Mouse (Mus musculus) gastrocnemius, adult 18-20 months (tissue): ENCODE data around the gene Ttpal. TPM values are rescaled to one million over a fixed set of nuclear protein-coding genes. Genes with fewer than 3 reads are reported as not detected.

Experiments used
- DNase-seq: peaks from one replicate; pipeline ENCODE4 v3.0.0; 2021; ENCODE audit warnings: low spot score
- total RNA-seq, 2 experiments: library from RNA; stranded (reverse); gene quantifications; 2 replicates each; pipeline ENCODE4 v1.2.3; 2021

Ttpal gene
- total RNA-seq, 2 experiments from 2014 or later = 4.2 to 4.9 TPM

DNA sequence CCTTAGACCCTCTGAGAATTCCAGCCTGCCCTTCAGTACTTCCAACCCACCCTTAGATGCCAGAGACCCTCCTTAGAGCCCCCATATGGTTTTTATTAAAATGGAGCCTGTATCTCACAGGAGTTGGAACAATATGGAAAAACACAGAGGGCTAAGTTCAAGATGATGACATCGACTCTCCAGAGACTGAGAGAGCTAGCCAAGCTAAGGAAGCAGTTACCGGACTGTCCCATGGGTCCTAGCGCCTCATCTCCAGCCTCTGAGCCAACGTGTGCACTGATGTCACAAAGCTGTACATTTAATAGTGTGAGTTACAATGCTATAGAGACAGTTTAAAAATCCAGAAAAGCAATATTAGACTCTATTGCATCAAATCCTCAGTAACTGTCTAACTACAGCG is 11.1 kb upstream of the Ttpal start:
- DNase-seq = no peak

DNA sequence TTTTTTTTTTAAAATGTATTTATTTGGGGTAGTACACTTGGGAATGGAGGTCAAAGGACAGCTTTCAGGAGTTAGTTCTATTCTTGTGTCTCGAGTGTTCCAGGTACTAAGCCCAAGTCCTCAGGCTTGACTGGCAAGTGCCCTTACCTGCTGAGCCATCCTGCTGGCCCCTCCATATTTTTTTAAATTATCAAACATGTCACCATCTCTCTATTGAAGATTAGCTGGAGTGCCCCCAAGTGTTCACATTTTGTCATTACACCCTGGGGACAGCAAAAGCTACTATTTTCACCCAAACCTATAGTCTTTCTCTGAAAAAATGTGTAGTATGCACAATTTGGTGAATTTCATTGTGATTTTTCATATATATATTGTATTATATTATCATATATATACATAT is 10.0 kb upstream of the Ttpal start:
- DNase-seq = no peak

DNA sequence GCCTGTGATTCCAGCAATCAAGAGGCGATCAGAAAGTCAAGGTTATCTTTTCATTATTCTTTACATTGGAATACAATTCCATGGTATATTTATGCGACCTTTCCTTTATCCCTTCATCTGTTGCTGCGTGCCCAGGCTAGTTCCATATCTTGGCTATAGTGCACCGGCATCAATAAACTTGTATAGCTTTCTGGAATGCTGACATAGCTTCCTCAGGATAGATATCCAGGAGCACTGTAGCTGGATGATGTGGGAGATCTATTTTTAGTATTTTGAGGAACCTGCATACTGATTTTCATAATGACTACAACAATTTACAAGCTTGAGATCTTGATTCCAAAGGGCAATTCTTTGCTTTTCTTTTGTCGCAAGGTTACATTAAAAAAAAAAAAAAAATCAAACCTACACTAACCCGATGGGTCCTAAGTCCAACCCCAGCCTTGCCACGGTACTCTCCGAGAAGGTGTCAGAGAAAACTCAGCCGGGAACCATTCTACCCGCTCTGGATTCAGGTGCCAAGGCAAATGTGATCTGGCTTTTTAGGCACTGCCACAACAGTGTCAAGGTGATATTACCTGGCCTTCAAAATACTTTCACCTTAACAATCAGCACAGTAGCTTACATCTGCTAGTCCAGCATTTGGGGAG is 8.4 kb upstream of the Ttpal start:
- DNase-seq = no peak

DNA sequence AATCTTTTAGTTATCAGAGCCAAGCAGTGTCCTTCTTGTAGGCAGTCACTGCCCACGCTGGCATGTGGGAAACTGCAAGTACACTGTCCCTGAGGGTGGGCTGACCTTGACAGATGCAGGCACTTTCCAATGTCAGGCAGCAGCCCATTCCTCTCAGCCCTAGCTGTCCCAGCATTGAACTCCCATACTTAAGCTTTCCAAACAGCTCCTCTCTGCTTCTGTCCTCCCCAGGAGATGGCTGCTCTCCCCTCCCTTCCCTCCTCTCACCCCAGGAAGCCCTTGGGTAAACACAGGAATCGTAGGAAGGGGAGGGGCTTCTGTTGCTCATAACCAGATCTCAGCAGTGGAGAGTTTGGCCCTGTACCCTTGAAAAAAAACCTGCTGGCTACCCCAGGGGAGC is 7.0 kb upstream of the Ttpal start:
- peak; percentile 48 for DNase-seq

DNA sequence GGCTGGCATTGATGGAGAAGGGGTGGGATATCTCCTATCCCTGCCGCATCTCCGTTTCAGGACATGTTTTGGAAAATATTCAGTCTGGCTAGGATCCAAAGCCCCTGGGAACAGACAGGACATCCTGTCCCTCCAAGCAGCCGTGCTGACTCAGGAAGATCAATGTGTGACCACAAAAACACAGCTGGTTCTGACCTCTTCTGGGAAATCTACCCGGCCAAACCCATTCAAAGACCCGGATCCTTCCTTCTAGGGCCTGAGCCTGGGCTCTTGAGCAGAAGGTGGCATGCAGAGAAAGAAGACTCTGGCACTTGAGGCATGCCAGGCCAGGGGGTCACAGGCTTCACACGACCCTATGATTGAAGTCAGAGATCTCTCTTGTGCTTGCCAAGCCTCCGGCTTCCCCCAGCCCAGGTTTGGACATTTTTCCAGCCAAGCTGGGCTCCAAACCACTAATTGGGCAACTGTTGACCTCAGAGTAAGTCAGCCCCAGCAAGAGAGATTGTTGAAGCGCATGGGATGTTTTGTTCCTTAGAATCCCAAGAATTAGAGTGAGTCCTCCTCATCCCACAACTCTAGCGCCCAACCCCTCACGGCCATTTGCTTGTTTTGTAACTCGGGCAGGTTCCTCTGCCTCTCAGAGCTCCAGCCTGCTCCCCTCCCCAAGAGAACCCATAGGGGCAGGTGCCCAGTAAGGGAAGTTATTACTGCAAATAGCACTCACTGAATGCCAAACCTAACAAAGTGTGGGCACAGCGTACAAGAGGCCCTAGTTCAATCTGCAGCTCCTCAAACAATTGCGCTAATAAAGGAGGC is 5.8 kb upstream of the Ttpal start:
- peak; percentile 92 for DNase-seq

DNA sequence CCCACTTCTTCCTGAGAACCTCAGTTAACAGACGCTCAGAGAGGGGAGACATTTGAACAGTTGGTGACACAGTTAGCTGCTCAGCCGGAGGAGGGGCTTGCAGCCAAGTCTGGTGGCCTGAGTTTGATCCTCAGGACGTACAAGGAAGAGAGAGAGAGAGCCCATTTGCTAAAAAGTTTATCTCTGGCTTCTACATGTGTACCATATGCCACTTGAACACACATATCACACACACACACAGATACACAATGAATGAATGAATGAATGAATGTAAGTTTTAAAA is 5.3 kb upstream of the Ttpal start:
- DNase-seq = no peak

DNA sequence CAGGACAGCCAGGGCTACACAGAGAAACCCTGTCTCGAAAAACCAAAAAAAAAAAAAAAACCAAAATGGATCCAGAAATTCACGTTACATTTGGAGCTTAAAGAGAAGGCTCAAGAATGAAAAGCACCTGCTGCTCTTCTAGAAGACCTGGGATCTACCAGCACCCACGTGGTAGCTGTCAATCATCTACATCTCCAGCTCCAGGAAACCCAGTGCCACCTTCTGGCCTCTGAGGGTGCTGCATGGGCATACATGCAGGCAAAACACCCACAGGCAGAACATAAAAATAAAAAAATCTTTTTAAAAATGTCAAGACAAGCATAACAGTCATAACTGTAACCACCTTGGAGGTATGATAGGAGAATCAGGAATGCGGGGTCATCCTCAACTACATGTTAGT is 4.5 kb upstream of the Ttpal start:
- no peak for DNase-seq

DNA sequence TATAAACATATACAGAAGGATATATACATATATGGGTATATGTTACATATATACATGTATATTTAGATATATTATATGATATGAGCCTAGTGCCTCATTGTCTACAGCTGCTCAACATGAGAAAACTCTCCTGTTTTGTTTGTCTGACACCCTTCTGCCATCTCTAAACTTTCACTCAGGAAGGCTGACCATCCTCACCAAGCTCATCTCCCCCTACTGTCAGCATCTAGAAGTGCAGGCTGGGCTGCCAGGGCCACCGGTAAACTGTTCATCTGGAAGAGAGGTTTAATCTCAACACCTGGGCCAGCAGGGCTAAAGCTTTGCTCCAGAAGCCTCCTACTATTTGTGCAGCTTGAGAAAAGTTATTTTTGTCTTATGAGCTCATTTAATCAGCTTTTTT is 2.9 kb upstream of the Ttpal start:
- peak; percentile 79 for DNase-seq

DNA sequence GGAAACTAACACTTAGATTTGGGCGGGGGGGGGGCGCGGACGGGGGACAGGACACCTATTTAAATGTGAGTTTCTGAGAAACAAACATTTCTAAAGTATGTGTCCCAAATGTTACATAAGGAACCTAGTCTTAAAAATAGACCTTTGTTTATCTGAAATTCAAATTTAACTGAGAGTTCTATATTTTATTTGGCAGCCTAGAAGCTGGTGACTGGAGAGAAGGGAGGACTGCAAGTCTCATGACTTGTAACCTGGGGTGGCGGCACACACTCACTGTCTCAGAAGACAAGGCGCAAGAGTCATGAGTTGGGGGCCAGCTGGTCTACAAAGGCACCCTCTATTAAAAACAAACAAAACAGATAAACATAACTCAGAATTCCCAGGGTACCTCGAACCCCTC is 1.0 kb upstream of the Ttpal start:
- DNase-seq = no peak

DNA sequence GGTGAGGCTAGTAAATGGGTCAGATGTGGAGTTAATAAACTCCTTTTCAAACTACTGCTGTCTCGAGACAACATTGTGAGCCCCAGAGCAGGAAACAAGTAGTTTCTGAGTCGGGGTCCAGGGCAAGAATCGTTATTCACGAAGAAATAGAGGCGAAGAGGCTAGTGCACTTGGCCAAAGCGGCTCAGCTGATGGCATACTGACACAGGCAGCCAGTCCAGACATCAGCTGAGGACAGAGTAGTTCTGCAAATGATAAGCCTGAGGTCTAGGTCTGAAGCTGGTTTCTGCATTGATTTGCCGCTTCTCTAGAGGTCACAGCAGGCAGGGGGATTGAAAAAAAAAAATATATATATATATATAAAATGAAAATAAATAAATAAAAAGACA is 408 bp upstream of the Ttpal start:
- no peak for DNase-seq

DNA sequence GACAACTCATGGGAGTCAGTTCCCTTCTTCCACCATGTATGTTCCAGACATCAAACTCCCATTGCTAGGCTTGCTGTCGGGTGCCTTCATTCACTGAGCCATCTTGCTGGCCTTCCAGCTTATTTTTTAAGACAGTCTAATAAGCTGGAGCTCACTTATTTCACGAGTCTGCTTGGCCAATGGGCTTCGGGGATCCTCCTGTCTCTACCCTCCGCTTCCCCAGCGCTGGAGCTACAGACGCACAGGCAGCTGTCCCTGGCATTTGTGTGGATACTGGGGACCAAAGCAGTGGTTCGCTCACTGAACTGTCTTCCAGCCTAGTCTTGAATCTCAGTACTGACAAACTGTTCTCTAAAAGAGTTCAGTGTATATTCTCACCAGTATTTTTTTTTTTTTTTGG is 4.0 kb downstream of the Ttpal start:
- DNase-seq = no peak

DNA sequence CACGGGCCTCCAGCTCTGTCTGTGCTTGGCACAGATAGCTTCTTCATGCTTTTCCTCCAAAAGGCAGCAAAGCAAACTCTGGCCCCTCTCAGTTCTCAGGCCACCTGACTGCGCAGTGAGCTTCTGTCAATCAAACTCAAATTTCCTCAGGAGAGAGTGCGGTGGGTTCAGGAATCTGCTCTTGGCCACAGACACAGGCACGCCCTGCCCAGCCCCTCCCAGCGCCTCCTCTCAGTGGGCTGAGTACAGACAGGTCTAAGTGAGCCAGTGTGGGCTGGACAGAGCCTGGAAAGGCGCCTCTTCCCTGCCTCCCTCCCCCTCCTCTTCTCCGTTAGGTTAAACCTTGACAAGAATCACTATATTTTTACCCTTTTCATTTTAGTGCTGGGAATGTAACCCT is 5.9 kb downstream of the Ttpal start:
- no peak for DNase-seq

DNA sequence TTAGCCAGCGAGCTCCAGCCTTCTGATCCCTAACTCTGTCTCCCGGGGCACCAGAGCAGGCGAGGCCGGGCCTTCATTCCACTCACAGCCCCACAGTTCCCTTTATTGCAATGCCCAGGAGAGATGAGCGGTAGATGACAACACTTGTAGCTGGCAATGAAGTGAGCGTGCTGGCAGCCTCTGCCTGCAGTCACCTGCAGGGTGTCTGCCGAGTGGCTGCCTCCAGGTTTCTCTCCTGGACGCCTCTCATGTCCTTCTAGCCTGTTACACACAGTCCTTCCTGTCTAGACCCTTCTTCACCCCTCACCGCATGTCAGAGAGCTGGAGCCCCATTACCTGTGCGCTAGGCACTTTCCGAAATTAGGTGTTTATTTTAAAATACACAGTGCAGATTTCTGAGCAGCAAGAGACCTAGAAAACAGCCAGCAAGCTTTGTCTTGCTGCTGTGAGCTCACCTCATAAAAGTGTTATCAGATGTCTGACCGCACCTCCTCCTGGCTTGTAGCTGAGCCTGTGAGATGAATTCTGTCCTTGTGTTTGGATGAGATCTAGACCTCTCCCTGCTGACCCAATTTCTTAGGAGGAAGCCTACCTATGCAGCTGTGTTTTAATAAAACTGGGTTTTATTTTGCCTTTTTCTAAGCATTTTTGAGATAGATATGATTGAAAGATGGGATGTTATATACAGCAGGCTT is 7.3 kb downstream of the Ttpal start:
- no peak for DNase-seq

DNA sequence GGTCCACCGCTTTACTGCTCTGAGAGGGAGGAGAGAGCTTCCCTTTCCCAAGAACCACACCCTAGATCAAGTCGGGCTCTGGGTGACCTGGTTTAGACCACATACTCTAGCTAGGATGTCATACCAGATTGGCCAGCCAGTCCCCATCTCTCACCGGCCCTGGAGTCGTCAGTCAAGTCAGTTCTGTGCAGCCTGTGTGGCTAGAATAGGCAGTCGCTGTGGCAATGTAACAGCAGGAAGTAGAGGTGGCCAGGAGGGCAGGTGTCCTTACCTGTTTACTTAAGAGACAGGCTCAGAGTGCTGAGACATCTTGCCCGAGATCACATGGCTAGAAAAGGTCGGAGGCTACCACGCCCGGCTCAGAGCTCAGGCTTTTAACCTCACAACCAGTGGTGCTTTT is 9.1 kb downstream of the Ttpal start:
- no peak for DNase-seq

DNA sequence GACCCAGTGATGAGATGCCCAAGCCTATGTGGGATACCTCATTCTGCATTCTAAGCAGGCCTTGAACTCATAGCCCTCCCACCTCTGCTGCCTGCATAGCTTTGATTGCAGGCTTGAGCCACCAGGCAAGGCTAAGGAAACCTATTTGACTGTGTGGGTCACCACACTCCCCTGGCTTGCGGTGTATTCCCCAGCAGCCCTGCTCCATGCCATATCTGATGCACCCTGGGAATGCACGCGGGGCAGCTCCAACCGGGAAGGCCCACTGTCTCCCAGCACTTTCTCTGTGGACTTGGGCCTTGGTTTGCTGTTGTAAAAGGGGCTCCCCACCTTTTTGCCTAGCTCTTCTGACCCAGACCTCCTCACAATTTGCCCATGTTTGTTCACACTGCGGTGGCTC is 11.1 kb downstream of the Ttpal start:
- DNase-seq = no peak

DNA sequence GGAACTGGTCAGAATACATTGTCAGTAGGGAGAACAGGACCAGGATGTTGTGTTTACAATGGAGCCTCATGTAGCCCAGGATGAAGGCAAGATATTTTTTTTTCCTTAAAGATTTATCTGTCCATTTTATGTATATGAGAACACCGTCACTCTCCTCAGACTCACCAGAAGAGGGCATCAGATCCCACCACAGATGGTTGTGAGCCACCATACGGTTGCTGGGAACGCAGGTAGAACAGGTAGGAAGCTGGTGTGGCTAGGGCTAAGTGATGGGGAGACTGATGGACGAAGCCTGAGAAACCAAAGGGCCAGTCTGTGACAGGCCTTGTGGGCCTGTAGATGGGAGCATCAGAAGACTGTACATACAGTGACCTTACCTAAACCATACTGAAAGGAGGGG is 11.9 kb downstream of the Ttpal start:
- no peak for DNase-seq

DNA sequence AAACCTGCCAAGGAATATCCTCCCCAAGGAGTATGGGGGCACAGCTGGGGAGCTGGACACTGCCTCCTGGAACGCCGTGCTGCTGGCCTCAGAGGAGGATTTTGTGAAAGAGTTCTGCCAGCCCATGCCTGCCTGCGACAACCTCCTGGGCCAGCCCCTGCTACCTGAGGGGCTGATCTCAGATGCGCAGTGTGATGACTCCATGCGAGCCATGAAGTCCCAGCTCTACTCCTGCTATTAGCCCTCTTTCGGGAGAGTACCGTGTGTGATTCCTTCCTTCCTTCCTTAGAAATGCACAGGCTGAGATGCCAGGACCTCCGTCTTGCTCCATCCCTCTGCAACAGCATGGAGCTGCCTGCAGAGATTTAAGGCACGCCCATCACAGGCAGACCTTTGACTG is 13.3 kb downstream of the Ttpal start:
- DNase-seq = no peak

DNA sequence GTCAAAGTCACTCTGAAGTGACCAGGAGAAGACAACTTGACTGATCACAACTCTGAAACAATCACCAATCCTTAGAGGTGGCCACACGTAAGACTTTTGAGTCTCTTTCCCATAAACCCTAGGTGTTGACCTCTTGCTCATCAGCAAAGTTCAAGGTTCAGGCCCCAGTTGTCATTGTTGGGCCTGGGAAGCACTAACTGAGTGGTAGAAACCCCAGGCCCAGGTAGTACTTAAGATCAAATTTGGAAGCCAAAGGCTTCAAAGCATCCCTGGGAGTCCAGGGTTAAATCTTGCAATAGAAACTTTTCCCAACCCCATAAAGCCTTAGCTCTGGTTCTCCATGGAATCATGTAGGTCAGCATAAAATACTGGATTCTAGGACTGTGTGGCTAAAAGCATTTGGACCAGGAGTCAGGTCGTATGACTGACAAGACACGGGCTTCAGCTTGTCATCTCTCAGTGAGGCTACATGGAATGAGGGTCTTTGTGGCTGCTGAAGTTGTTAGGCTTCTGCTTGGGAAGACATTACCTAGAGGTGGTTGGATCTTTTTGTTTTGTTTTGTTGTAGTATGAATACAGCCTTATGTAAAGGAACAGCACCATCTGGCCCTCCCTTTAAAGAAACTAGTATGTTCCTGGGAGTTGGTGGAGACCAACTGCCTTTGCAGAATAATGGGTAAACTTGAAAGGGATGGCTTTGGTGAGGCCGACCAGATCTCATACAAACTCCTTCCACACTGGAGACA is 14.0 kb downstream of the Ttpal start:
- DNase-seq = no peak

DNA sequence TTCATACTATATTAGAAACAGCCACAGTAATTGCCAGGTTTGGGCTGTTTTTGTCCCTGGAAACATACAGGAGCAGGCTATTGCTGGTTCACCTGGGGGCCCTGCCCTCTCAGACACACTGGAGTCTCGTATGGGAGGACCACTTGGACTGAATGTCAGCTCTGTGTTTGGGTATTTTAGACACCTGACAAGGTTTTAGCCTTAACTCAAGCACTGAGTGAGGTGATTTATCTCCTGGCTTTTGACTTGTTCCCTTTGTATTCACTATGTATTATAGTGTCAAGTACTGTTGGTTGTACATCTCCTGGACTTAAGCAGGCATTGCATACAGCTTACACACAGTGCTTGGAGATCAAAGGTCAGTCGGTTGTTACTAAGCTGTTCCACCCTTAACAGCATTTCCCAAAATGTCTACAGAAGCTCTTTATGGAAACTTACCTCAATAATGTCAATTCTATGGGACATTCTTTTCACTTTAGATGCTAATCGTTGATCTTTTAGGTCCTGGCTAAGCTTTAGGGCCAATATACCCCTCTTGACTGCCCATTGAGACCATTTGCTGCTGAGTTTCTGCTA is 14.6 kb downstream of the Ttpal start:
- DNase-seq = no peak

DNA sequence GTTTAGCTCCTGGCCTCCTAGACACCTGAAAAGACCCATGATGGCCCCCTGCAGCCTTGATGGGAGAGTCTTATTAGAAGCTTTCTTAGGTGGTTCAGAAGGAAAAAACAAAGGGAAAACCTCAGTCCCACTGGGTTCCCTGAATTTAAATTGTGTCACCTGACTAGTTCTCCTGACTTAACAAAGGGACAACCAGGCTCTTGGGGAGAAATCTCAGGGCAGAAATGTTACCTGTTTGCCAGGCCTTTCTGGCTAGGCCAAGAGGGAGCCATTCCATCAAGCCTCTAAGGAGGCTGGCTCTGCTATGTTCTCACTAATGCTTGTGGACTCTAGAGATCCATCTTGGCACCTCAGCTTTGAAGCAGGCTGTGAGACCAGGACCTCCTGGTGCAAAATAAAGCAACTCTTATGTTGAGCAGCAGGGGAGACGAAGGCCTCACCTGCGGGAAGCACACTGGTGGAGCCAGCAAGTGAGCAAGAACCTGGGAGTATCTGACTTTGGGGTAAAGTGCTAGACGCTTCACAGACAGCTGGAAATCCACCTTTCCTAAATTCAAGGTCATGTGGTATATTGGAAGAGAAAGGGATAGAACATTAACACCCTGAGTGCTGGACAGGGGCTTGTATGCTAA is 15.2 kb downstream of the Ttpal start:
- DNase-seq = no peak

DNA sequence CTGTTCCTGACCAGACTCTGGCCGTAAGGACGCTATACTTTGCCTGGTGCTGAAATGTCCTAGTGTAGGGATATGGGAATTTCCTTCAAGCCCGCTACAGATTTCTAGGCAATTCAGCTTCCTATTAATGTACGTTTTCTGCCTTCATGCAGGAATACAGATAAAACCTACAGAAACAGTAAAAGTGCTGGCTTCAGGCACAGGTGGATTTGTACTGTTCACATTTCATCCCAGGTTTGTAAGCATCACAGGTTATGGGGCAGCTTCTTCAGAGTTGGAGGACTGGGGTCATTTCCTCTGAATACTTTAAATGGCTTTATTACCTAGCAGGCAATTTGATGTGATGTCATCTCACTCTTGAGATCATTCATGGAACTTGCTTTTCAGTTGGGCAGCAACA is 15.8 kb downstream of the Ttpal start:
- DNase-seq = no peak

DNA sequence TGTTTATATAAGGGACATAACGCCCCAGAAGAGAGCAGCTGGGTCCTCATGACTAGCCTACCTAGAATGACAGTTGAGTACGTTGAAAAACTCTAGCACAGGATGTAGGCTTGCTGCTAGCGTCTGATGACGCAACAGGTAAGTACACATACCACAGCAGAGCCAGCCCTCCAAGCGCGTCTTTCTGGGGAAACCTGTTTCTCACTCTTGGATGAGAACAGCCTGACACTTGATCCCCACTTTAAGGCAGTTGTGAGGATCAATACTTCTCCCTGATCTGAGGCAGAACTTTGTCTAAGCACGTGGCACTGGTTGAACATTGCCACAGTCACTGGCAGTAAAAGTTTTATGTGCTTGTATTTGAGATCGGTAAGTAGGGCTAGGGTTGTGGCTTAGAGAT is 18.3 kb downstream of the Ttpal start:
- DNase-seq = no peak
